Mouse (Mus musculus) E14TG2a.4 (cell line): ENCODE data around the gene Cox8a.
A peak's percentile ranks its signal among the peaks of the same experiment; 100 is the strongest.

Experiments used
- H3K27me3 ChIP-seq: 2 replicates; pipeline ENCODE4 v1.6.1; 2014; ENCODE audit warnings: low read length, control low read depth; ENCODE audit not compliant: insufficient read depth
- H3K36me3 ChIP-seq: 2 replicates; pipeline ENCODE4 v1.6.1; 2014; ENCODE audit warnings: low read length, control low read depth; ENCODE audit not compliant: insufficient read depth
- H3K4me1 ChIP-seq: replicated peaks from 2 replicates; pipeline ENCODE4 v1.6.1; 2014; ENCODE audit warnings: low read depth, low read length, control low read depth
- H3K4me3 ChIP-seq: replicated peaks from 2 replicates; pipeline ENCODE4 v1.5.1; 2014; ENCODE audit warnings: mild to moderate bottlenecking, low read length
- H3K9me3 ChIP-seq: 2 replicates; pipeline ENCODE4 v1.6.1; 2014; ENCODE audit warnings: low read length, control low read depth
- CTCF ChIP-seq: conservative IDR thresholded peaks from 2 replicates; pipeline ENCODE4 v1.5.1; 2014; ENCODE audit warnings: low read length
- NANOG ChIP-seq: IDR thresholded peaks from 2 replicates; pipeline ENCODE4 v1.6.1; 2014; ENCODE audit warnings: borderline replicate concordance, low read length, mixed read lengths
- POU5F1 ChIP-seq: IDR thresholded peaks from 2 replicates; pipeline ENCODE4 v1.6.1; 2014; ENCODE audit warnings: low read length, borderline replicate concordance

The Cox8a gene

GRCm38 (mm10) chr19:7213010-7213409 is 4.4 kb downstream of the Cox8a start:
- TF ChIP-seq POU5F1 (no peak), CTCF (no peak), NANOG (no peak)
- no peaks in the 10 kb centered on the region for H3K9me3 ChIP-seq
- peaks cover 58% of the 10 kb centered on the region for H3K4me1 ChIP-seq
- H3K27me3 ChIP-seq: no peaks in the 10 kb centered on the region
- H3K36me3 ChIP-seq: peaks cover 60% of the 10 kb centered on the region
- no peak overlapping the region for H3K4me3 ChIP-seq

- TF ChIP-seq POU5F1 (no peak), NANOG (no peak), CTCF (no peak)
These were observed 5.2 kb downstream of the Cox8a start for GRCm38 (mm10) chr19:7212216-7212615.

DNA sequence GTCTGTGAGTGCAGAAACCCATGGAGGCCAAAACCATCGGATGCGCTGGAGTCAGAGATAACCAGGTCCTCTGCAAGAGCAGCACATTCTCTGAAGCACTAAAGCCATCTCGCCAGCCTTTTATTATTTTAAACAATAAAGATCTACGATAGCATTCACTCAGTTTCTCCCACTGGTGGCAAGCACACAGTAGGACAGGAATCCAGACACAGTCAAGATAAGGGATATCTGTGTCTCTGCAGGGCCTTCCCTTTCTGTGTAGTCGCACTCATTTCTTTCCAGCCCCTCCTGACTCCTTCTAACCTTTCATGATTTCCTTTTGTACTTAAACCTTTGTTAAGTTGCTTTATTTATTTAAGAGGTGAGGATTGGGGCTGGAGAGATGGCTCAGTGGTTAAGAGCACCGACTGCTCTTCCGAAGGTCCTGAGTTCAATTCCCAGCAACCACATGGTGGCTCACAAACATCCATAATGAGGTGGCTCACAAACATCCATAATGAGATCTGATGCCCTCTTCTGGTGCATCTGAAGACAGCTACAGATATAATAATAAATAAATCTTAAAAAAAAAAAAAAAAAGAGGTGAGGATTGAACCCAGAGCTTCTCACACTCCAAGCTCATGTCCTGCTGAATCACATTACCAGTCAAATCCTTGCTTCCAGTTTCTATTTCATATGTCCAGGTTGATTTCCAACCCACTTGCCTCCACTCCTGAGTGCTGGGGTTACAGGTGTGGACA is 7.3 kb downstream of the Cox8a start:
- no peaks in the 10 kb centered on the region for H3K9me3 ChIP-seq
- no peaks in the 10 kb centered on the region for H3K27me3 ChIP-seq
- peaks cover 43% of the 10 kb centered on the region for H3K36me3 ChIP-seq
- H3K4me3 ChIP-seq: no peak overlapping the region
- no peak for TF ChIP-seq POU5F1
- peaks cover 57% of the 10 kb centered on the region for H3K4me1 ChIP-seq

More at GRCm38 (mm10) chr19:7212216-7212615, 5.2 kb downstream of the Cox8a start:
- Histone ChIP-seq H3K9me3 (no peaks in the 10 kb centered on the region), H3K36me3 (peaks cover 60% of the 10 kb centered on the region), H3K27me3 (no peaks in the 10 kb centered on the region), H3K4me3 (no peak overlapping the region), H3K4me1 (peaks cover 60% of the 10 kb centered on the region)

DNA sequence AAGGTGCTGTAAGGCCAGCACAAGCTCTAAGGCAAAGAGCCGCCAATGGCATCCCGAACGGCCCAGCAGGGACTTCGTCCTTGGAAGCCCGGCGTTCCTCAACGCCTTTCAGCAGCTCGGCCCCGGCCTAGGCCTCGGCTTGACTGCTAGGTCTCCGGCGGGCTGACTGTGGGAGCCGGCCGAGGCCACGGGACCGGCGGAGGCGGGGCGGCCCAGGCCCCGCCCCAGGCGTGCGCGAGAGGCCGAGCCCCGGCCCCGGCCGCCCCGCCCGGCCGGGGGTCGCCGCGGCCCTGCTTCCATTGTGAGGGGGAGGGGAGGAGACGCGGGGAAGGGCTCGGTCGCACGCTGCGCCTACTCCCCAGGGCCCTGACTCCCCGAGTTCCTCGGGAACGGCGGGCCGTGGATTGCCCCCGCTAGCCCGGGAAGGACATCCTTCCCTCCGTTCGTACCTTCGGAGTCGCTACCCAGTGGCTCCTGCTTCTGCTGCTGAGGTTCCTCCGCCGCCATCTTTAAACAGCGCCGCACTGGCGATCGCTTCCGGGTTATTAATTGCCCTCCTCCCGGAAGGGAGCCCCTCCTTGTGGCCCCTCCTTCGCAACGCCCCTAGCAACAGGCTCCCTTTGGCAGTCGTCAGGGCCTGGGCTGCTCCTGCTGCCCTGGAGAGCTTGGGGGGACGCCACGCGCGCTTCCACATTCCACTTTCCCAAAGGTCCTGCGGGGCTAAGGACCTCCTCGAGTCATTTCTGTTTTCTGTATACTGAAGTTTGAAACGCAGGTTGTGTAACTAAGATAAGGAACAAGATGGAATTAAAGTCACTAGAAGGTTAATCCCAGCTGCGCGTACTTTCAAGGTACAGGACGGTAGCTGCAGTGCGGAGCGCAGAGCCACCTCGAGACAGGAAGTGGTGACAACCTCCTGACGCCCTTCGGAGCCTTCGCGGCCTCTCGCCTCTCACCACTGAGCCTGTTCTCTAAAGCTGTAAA is 11.4 kb downstream of the Cox8a start, which contains the start of gene Otub1:
TSS of gene Otub1 (minus strand) at position 564 of the 984 bp plus-strand sequence.
- Histone ChIP-seq H3K4me3 (peak within 1 kb of the TSS; percentile 93), H3K9me3 (no peaks in the 10 kb centered on the region), H3K4me1 (peaks cover 59% of the 10 kb centered on the region), H3K36me3 (peaks cover 44% of the 10 kb centered on the region), H3K27me3 (no peaks in the 10 kb centered on the region)
- TF ChIP-seq NANOG (no peak), POU5F1 (no peak), CTCF (no peak)

- Histone ChIP-seq H3K9me3 (no peaks in the 10 kb centered on the region), H3K4me1 (peaks cover 59% of the 10 kb centered on the region), H3K4me3 (peak overlapping the region; percentile 93), H3K36me3 (peaks cover 46% of the 10 kb centered on the region), H3K27me3 (no peaks in the 10 kb centered on the region)
- no peak for TF ChIP-seq NANOG
These were observed 12.1 kb downstream of the Cox8a start for GRCm38 (mm10) chr19:7205326-7205725.

DNA sequence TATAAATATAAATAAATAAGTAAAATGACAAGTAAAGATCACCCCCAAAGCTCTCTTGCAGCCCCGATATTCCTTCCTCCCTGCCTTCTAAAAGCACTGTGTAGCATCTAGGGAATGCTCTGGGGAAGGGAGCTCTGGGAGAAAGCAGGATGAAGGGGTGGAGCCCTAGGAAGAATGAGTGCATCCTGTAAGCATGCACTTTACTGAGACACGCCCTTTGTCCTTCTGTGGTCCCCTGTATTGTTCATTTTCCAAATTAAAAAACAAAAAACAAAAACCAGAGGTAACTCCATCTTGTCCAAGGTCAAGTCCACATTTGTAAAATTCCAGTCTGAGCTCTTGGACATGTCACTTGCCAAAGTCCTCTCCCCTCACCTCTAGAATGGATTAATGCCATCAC is 12.5 kb downstream of the Cox8a start:
- Histone ChIP-seq H3K4me3 (peak overlapping the region; percentile 93), H3K27me3 (no peaks in the 10 kb centered on the region), H3K36me3 (peaks cover 48% of the 10 kb centered on the region), H3K4me1 (peaks cover 59% of the 10 kb centered on the region), H3K9me3 (no peaks in the 10 kb centered on the region)
- TF ChIP-seq POU5F1 (no peak), NANOG (no peak), CTCF (no peak)

DNA sequence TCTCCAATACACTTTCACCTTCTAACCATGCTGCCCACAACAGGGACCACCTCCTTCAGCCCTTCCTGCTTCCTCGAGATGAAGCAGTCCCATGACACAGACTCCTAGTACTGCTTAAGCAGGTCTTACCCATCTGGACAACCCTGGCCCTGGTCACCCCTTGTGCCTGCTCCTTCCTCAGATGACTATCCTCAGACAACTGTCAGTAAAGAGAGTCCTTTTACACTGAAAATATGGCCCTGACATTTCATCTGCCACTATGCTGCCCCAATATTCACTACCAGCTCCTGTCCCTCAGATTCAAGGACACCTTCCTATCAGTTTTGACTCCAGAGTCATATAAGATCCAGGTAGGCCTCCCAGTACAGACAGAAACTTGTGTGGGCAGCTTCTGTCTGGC is 17.0 kb downstream of the Cox8a start:
- peaks cover 75% of the 10 kb centered on the region for H3K36me3 ChIP-seq
- H3K4me3 ChIP-seq: no peak overlapping the region
- peaks cover 87% of the 10 kb centered on the region for H3K4me1 ChIP-seq
- H3K9me3 ChIP-seq: no peaks in the 10 kb centered on the region
- no peak for TF ChIP-seq CTCF
- no peak for TF ChIP-seq NANOG
- no peak for TF ChIP-seq POU5F1
- H3K27me3 ChIP-seq: no peaks in the 10 kb centered on the region

- H3K4me1 ChIP-seq: peaks cover 75% of the 10 kb centered on the region
- no peak for TF ChIP-seq NANOG
- TF ChIP-seq CTCF: no peak
- no peak for TF ChIP-seq POU5F1
- H3K4me3 ChIP-seq: no peak overlapping the region
- no peaks in the 10 kb centered on the region for H3K27me3 ChIP-seq
- peaks cover 70% of the 10 kb centered on the region for H3K36me3 ChIP-seq
- H3K9me3 ChIP-seq: no peaks in the 10 kb centered on the region
These were observed 18.3 kb downstream of the Cox8a start for GRCm38 (mm10) chr19:7199089-7199488.
